Mouse (Mus musculus) midbrain, embryonic 11.5 days (tissue): Measurements from ENCODE around the gene Cmss1. TPM values are rescaled to one million over a fixed set of nuclear protein-coding genes. Genes with fewer than 3 reads are reported as not detected.

Experiments
- ATAC-seq: fragments of 200-750 bp; cut with Nextera tagmentation; 2 replicates; pipeline ENCODE4 v1.8.0; 2017; ENCODE audit warnings: moderate TSS enrichment, moderate library complexity; ENCODE audit not compliant: low FRiP score
- DNase-seq: peaks from one replicate; pipeline ENCODE4 v3.0.0; 2015; ENCODE audit warnings: low spot score; ENCODE audit errors: missing footprints
- H3K27ac ChIP-seq: fragments of 300-500 bp; sonication (generic); 2 replicates; pipeline ENCODE4 v1.5.1; 2014; ENCODE audit warnings: low read depth, low read length
- H3K27me3 ChIP-seq: fragments of 300-500 bp; sonication (generic); 2 replicates; pipeline ENCODE4 v1.6.1; 2014; ENCODE audit warnings: mild to moderate bottlenecking, low read length, moderate library complexity, mixed read lengths; ENCODE audit not compliant: control insufficient read depth, insufficient read depth
- H3K36me3 ChIP-seq: fragments of 300-500 bp; sonication (generic); 2 replicates; pipeline ENCODE4 v1.6.1; 2014; ENCODE audit warnings: mild to moderate bottlenecking, low read length, moderate library complexity, mixed read lengths; ENCODE audit not compliant: control insufficient read depth, insufficient read depth
- H3K4me1 ChIP-seq: fragments of 300-500 bp; sonication (generic); 2 replicates; pipeline ENCODE4 v1.6.1; 2014; ENCODE audit warnings: low read length; ENCODE audit not compliant: control insufficient read depth, insufficient read depth
- H3K4me2 ChIP-seq: fragments of 300-500 bp; sonication (generic); 2 replicates; pipeline ENCODE4 v1.6.1; 2014; ENCODE audit warnings: mild to moderate bottlenecking, moderate library complexity
- H3K4me3 ChIP-seq: fragments of 300-500 bp; sonication (generic); 2 replicates; pipeline ENCODE4 v1.5.1; 2014; ENCODE audit warnings: low read depth, low read length
- H3K9ac ChIP-seq: fragments of 300-500 bp; sonication (generic); 2 replicates; pipeline ENCODE4 v1.6.1; 2014; ENCODE audit warnings: low read length
- H3K9me3 ChIP-seq: fragments of 300-500 bp; sonication (generic); 2 replicates; pipeline ENCODE4 v1.6.1; 2016; ENCODE audit warnings: low read length; ENCODE audit not compliant: control insufficient read depth
- WGBS: fragments of 180-500 bp; shearing (Covaris S2); extraction: QIAGEN DNeasy Blood & Tissue Kit; methylation state at CpG from one replicate; pipeline ENCODE4 v1.1.7; 2014; 5-methylcytosine and 5-hydroxymethylcytosine counted together
- polyA plus RNA-seq: library from polyadenylated mRNA; unstranded; fragments of >200 nt; fragmentation: Nextera tagmentation; extraction: Ambion mirVana; gene quantifications from 2 replicates; pipeline ENCODE4 v1.2.1, GENCODE M21; 2014

Gene Cmss1
- 54.8 and 56.3 TPM in 2 replicates for polyA plus RNA-seq

DNA sequence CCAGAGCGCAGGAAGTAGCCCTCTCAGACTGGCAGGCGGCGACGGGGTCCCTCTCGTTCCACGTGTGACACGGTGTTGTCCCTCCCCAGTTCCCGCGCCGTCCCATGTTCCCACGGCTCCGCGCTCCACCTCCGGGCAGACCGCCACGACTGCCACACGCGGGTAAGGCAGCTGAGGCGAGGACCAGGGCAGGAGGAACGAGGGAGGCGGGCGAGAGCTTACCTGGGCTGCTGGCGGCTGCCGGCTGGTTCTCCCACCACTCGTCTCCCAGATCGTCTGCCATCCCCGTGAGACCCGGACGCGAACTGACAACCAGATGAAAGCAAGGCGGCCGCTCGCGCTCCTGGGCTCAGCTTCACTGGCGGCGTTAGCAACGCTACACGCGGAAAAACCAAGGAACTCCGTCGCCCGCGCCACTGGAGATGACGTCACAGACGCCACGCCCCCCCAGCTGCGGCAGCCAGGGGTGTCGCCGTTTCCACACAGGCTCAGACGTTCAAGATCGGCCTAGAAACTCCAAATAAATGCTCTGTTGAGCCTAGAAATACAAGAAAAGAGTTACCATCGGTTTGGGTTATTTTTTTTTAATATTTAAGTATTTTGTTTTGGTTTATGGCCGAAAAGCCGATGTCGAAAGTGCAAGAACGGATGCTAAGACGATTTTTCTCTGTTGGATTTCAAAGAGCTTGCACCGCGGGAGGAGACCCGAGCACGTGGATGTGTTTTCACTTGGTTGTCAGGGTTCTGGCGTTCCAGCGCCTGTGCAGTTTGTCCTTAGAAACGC is at the start of gene Cmss1:
Gene Cmss1, minus strand, starts transcription at position 421 of the 784 bp plus-strand sequence.
- under 1% methylated on average over 64 of the region's 64 CpGs for WGBS
- Histone ChIP-seq H3K27me3 (no peaks in the 10 kb centered on the region), H3K36me3 (no peaks in the 10 kb centered on the region), H3K4me2 (peak within 1 kb of the TSS; percentile 73), H3K9me3 (no peaks in the 10 kb centered on the region), H3K4me1 (peaks cover 6% of the 10 kb centered on the region; the same call in 1 of the 2 replicates), H3K27ac (no peak within 1 kb of the TSS), H3K9ac (peak within 1 kb of the TSS; percentile 74), H3K4me3 (peak within 1 kb of the TSS; percentile 83)
- DNase-seq (peak; percentile 99), ATAC-seq (peak; percentile 95)

DNA sequence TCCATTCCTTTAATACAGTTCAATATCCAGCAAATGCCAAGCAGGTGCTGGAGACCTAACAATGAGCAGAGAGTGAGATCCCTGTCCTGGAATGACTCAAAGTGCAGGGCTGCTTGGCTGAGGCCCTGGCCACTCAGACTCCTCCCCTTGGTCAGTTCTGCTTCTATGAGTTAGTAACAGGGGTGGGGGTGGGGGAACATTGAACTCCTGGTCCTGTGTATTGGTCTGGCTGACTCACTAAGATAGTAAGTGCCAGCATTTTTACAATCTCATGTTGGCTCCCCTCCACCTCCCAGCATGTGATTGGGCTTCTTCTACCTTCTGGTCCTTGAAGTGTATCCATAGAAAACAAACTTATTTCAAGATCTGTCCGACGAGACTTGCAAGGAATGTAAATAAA is 43.2 kb upstream of the Cmss1 start:
- ATAC-seq = no peak

DNA sequence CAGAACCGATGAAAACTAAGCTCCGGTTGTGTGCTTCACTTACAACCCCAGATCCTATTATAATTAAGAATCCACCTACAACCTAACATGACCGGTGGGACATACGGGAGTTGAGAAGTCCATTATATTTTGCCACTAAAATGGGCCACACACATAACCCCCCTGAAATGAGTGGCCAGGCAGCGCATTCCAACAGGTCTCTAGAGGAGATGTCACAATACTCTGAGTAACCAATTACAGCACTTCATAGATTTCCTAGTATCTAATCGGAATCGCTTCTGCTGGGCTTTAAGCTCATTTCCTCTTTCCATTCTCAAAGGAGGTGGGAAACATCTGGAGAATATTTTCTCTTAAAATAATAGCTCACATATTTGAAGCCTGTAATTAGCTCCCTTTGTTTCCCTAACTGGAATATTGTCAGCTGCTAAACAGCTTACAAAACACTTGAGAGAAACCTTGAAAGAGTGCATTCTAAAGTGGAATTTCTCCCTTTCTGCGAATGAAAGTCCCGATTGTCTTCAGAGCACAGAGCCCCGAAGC is 34.8 kb upstream of the Cmss1 start:
- H3K27me3 ChIP-seq = no peaks in the 10 kb centered on the region
- H3K27ac ChIP-seq = no peak overlapping the region
- ATAC-seq (no peak), DNase-seq (no peak)
- H3K4me2 ChIP-seq = no peak overlapping the region
- H3K9me3 ChIP-seq = no peaks in the 10 kb centered on the region
- H3K36me3 ChIP-seq = no peaks in the 10 kb centered on the region
- H3K4me1 ChIP-seq = no peaks in the 10 kb centered on the region
- 80% methylated on average over 10 of the region's 10 CpGs for WGBS
- H3K4me3 ChIP-seq = no peak overlapping the region
- no peak overlapping the region for H3K9ac ChIP-seq

More for the DNA sequence above, 43.2 kb upstream of the Cmss1 start:
- Histone ChIP-seq H3K9me3 (no peaks in the 10 kb centered on the region), H3K27ac (no peak overlapping the region), H3K4me3 (no peak overlapping the region), H3K9ac (no peak overlapping the region), H3K4me1 (no peaks in the 10 kb centered on the region), H3K27me3 (no peaks in the 10 kb centered on the region), H3K36me3 (no peaks in the 10 kb centered on the region), H3K4me2 (no peak overlapping the region)
- no peak for DNase-seq
- 82% methylated on average over 2 of the region's 2 CpGs for WGBS

DNA sequence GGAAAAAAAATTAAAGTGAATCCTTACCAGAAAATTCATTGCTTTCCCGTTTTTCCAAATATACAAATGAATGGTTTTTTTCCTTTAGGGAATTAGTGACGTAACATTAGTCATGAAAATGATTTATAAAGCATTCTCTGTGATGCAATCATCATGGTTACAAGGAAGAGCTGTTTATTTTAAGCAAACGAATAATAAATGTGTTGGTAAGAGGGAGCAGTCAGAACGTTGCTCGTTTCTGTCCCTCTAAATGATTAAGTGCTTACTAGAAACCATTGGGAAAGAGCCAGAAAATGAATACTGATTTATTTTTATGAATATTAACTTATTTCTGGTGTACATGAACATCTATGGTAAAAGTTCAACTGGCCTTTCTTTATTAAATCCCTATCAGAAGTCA is 28.1 kb upstream of the Cmss1 start:
- no peak overlapping the region for H3K4me3 ChIP-seq
- 72% methylated on average over 5 of the region's 5 CpGs for WGBS
- H3K4me1 ChIP-seq = no peaks in the 10 kb centered on the region
- H3K9me3 ChIP-seq = no peaks in the 10 kb centered on the region
- no peaks in the 10 kb centered on the region for H3K36me3 ChIP-seq
- ATAC-seq (no peak), DNase-seq (no peak)
- no peak overlapping the region for H3K27ac ChIP-seq
- no peak overlapping the region for H3K4me2 ChIP-seq
- no peaks in the 10 kb centered on the region for H3K27me3 ChIP-seq
- H3K9ac ChIP-seq = no peak overlapping the region

DNA sequence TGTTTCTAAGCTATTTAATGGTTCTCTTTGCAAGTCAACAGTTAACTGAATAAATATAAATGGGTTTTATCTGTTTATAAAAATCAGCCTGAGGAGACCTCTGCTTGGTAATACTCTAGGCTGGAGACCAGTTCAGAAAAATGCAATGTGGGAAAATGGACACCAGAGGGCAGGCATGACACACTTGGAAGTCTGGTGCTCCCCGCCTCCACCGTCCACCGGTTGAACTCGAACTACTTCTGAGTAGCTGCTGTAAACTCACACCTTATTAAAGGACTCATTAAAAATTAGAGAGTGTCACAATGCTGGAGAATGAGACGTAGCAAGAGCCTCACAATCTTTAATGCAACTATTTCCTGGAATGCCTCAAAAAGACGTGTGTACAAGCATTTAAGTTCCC is 27.5 kb upstream of the Cmss1 start:
- Histone ChIP-seq H3K9ac (no peak overlapping the region), H3K4me1 (no peaks in the 10 kb centered on the region), H3K36me3 (no peaks in the 10 kb centered on the region), H3K27me3 (no peaks in the 10 kb centered on the region), H3K4me2 (no peak overlapping the region), H3K4me3 (no peak overlapping the region), H3K27ac (no peak overlapping the region), H3K9me3 (no peaks in the 10 kb centered on the region)
- 11% methylated on average over 6 of the region's 6 CpGs for WGBS
- DNase-seq (peak; percentile 98), ATAC-seq (peak; percentile 78)

DNA sequence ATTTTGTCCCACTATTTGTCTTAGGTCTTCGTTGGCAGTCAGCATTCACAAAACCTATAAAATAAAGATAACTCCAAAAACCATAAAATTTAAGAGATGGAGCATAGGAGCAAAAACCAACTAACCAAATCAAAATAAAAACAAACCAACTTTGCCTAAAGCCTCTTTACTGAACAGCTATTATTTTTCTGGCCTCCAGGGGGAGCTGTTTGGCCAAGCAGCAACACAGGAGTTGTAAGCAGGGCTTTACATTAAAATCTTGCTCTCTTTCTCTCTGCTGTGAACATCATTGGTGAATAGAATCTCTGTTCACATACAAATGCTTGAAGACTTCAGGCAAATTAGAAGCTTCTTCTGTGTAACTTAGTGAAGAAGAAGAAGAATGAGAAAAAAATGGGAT is 5.1 kb upstream of the Cmss1 start:
- H3K27ac ChIP-seq = no peak overlapping the region
- H3K9me3 ChIP-seq = no peaks in the 10 kb centered on the region
- WGBS = 0% methylated on average over 1 of the region's 1 CpGs
- no peak overlapping the region for H3K4me2 ChIP-seq
- H3K4me1 ChIP-seq = 0 out of 2 replicates have a peak, but pooled peaks cover 4% of the 10 kb centered on the region
- peak; percentile 96 for DNase-seq
- no peak overlapping the region for H3K4me3 ChIP-seq
- H3K27me3 ChIP-seq = no peaks in the 10 kb centered on the region
- no peaks in the 10 kb centered on the region for H3K36me3 ChIP-seq
- H3K9ac ChIP-seq = no peak overlapping the region
- ATAC-seq = no peak

DNA sequence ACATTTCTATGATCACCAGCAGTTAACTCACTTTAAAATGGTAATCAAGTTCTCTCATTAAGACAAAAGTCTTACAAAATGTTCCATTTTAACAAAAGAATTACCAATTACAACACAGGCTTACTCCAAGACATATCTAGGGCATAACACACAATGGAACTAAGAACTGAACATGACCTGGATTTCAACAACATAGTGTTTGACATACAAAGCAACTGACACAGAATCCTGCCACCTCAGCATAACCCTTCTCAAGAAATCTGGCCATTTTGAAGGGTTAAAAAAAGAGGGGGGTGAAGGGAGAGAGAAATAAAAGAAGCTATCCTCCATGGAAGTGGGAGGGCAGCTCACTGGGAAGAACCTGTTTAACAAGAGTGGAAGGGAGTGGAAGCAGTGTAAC is 5.6 kb downstream of the Cmss1 start:
- Histone ChIP-seq H3K9me3 (no peaks in the 10 kb centered on the region), H3K27ac (no peak overlapping the region), H3K4me2 (no peak overlapping the region), H3K4me3 (no peak overlapping the region), H3K27me3 (no peaks in the 10 kb centered on the region), H3K4me1 (0 out of 2 replicates have a peak, but pooled peaks cover under 1% of the 10 kb centered on the region), H3K9ac (no peak overlapping the region), H3K36me3 (no peaks in the 10 kb centered on the region)
- no peak for DNase-seq
- no peak for ATAC-seq

DNA sequence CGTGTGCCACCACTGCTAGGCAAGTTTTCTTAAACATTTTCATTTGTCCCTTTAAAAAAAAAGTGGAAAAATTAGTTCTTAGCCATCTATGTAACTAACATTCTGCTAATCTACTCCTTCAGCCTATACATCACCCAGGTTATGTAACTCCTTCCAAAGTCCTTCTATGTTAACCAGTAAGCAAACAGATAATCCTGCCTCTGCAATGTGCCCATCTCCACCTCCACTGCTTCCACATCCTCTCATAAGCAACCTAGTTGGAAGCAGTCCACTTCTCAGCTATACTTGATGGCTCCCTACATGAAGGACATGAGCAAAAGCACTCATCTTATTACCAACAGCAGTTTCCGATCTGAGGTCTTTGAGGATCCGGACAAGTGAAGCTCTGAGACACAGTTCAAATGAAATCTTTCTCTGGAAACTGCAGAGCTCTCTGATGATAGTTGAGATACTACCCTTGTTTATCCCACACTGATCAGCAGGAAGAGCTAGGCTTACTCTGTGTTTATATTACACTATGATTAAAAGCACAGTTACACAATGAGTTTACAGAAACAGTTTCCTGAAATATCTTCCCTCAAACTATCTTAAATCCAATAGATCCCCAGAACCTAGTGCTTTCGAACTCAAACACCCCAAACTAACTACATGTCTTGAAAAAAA is 9.2 kb downstream of the Cmss1 start:
- Histone ChIP-seq H3K36me3 (no peaks in the 10 kb centered on the region), H3K4me1 (no peaks in the 10 kb centered on the region), H3K9ac (no peak overlapping the region), H3K4me2 (no peak overlapping the region), H3K9me3 (no peaks in the 10 kb centered on the region), H3K27ac (no peak overlapping the region), H3K4me3 (no peak overlapping the region), H3K27me3 (no peaks in the 10 kb centered on the region)
- DNase-seq (no peak), ATAC-seq (no peak)
- 88% methylated on average over 4 of the region's 4 CpGs for WGBS
